Mouse (Mus musculus) left cerebral cortex, adult 6 months (tissue): Measurements from ENCODE around the gene Krt86. TPM values are rescaled to one million over a fixed set of nuclear protein-coding genes. Genes with fewer than 3 reads are reported as not detected.

ENCODE experiments used
- long read RNA-seq, 2 experiments: library from polyadenylated mRNA; unstranded; transcript quantifications; one replicate each; pipeline ENCODE4 v2.0.0; 2019 to 2020
- polyA plus RNA-seq: library from polyadenylated mRNA; unstranded; fragments of <200 nt; fragmentation: Nextera tagmentation; gene quantifications from 2 replicates; pipeline ENCODE4 v1.2.3, GENCODE M21; 2021

The Krt86 gene
- not detected in 2 replicates for polyA plus RNA-seq
- long read RNA-seq, experiment 1, result 0 reads
- long read RNA-seq, experiment 2, result 0 reads

DNA sequence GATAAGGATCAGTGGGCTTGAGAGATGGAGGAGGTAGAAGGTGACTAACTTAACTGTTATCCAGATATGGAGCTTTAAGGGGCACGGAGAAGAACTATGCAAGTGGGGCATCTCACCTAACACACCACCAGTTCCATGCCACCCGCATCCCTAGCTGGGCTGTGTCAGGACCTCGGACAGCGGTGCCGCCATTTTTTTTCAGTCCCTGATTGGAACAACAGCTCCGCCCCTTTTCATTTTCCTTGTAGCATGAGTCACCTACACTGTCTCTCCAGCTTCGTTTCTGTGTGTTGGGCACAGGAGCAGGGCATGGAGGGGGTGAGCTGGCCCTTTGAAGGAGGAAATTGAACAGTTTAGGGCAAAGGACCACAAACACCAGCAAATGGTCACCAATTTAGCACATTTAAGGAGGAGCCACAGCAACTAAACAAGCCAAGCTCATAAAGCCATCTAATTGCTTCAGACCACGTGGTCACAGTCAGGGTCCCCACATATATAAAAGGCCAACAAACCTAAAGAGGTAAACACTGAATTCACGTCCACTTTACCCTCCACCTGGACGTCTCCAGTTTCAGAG lies at the start of gene Krt86:
Gene Krt86, plus strand, starts transcription at position 527 of the 577 bp plus-strand sequence.

DNA sequence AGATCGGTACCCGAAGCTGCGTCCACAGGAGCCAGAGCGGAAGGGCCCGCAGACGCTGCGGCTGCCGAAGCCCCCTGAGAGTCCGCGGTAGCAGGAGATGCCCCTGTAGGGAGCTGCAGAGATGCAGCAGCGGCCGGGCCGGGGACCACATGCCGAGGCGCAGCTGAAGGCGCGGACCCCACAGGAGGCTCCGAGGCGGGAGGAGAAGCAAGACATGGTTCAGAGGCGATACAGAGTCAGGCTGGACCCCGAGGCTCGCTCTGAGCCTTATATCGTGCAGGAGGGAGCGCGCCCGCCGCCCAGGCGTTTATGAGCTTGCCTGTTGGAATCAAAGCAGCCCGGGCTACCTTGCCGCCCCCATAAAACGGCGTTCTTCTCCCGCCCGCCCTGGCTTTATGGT lies 34.7 kb upstream of the Krt86 start, which contains the start of gene Krt87:
Gene Krt87, minus strand, starts transcription at position 250 of the 400 bp plus-strand sequence.

DNA sequence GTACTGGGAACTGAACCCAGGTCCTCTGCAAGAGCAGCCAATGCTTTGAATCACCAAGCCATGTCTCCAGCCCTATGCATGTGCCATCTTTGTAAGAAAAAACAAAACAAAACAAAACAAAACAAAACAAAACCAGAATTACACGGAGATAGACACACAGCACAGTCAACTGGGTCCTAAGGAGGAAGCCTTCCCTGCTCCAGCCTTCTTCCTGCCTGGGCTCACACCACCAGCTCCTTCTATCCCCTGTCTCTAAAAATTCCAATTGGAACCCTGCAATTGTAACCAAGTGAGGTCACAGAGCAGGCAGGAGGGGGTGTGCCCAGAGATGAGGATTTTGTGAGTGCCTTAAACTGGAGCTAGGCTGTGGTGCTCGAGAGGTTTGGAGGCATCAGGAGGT lies 25.8 kb upstream of the Krt86 start, which contains the start of gene Krt88:
Gene Krt88, plus strand, starts transcription at position 301 of the 400 bp plus-strand sequence.

DNA sequence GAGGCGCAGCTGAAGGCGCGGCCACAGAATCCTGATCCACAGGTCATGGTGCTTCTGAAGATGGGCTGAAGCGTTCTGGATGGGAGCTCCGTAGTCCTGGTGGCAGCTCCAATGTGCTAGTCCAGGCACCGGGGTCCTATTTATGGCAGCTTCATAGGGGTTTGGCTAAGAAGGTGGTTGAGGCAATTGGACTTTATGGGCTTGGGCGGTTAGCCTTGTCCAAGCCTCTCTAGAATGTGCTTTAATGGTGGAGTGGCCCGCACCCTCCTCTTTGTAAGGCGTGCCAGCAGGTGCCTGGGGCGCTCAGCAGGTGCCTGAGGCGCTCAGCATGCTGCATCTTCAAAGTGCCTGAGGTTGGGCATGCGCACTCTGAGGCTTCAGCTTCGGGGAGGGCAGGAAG lies 9.6 kb upstream of the Krt86 start, which contains the start of gene Krt81:
Gene Krt81, minus strand, starts transcription at position 101 of the 400 bp plus-strand sequence.

DNA sequence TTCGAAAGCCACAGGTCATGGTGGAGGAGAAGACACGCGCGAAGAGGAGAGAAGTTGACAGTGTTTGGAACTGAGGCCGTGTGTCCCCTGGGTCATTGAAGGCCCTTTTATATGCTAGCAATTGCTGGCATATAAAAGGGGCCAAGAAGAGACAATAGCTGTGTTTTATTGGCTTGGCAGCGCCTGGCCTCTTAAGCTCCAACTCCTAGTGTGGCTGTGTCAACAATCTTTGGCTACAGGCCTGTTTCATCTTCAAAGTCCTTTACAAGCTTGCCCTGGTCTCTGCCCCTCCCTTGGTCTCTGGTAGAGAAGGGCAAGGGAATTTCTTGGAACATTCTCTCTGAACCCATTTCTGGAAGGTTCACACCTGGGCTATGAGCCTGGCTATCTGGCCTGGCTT lies 18.2 kb downstream of the Krt86 start, which contains the start of gene Krt83:
Gene Krt83, minus strand, starts transcription at position 82 of the 400 bp plus-strand sequence.

DNA sequence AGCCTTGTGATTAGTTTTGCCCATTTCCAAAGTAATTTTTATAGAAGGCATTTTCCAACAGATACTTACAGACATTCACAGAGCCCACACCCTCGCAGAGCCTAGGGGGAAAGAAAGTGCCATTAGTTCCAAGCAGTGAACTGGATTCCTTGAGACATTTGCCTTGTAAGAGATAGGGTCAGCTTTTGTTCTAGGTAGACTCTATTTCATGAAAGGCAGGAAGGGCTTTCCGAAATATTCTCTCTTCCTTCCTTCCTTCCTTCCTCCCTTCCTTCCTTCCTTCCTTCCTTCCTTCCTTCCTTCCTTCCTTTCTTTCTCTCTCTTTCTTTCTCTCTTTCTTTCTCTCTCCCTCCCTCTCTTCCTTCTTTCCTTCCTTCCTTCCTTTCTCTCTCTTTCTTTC lies 43.9 kb downstream of the Krt86 start, which contains the start of gene Gm49425:
Gene Gm49425, minus strand, starts transcription at position 101 of the 400 bp plus-strand sequence.

Other genes with a start within 250 kb of the Krt86 start
- gene Grasp, start 249.3 kb upstream of the Krt86 start, polyA plus RNA-seq, result 5.3 and 56.5 TPM in 2 replicates
- gene Nr4a1, start 219.2 kb upstream of the Krt86 start, polyA plus RNA-seq, result 39.6 and 145 TPM in 2 replicates
- gene Atg101, start 189.2 kb upstream of the Krt86 start, polyA plus RNA-seq, result 65.5 and 70.6 TPM in 2 replicates
- 0.29 and 0.34 TPM in 2 replicates for gene 6030408B16Rik, start 180.3 kb upstream of the Krt86 start, polyA plus RNA-seq
- gene Krt80, start 103.3 kb upstream of the Krt86 start, polyA plus RNA-seq, result 0.85 and 2.8 TPM in 2 replicates
- 0.04 TPM in 1 of 2 replicates, not detected in the other for gene Krt7, start 62.4 kb upstream of the Krt86 start, polyA plus RNA-seq
- gene Krt87, start 34.7 kb upstream of the Krt86 start, polyA plus RNA-seq, result 0.09 TPM in 1 of 2 replicates, not detected in the other
- not detected in 2 replicates for gene Krt88, start 25.7 kb upstream of the Krt86 start, polyA plus RNA-seq
- gene Krt81, start 9.7 kb upstream of the Krt86 start, polyA plus RNA-seq, result not detected in 2 replicates
- not detected in 2 replicates for gene Krt83, start 18.0 kb downstream of the Krt86 start, polyA plus RNA-seq
- gene Gm49425, start 43.8 kb downstream of the Krt86 start, polyA plus RNA-seq, result not detected in 2 replicates
- gene Krt84, start 59.3 kb downstream of the Krt86 start, polyA plus RNA-seq, result not detected in 2 replicates
- gene Krt82, start 77.2 kb downstream of the Krt86 start, polyA plus RNA-seq, result not detected in 2 replicates
- gene Krt90, start 89.5 kb downstream of the Krt86 start, polyA plus RNA-seq, result not detected in 2 replicates
- gene Krt75, start 100.4 kb downstream of the Krt86 start, polyA plus RNA-seq, result not detected in 2 replicates
- not detected in 2 replicates for gene Gm5414, start 154.7 kb downstream of the Krt86 start, polyA plus RNA-seq
- not detected in 2 replicates for gene Gm5478, start 173.9 kb downstream of the Krt86 start, polyA plus RNA-seq
- not detected in 2 replicates for gene Krt6b, start 206.8 kb downstream of the Krt86 start, polyA plus RNA-seq
- gene Krt6a, start 220.8 kb downstream of the Krt86 start, polyA plus RNA-seq, result not detected in 2 replicates
- not detected in 2 replicates for gene Krt5, start 239.4 kb downstream of the Krt86 start, polyA plus RNA-seq